10 mouse cellular contexts compared by ENCODE assay signal in genomic region chr7:116442226-116442625, GRCm38 (mm10). TPM values are rescaled to one million over a fixed set of nuclear protein-coding genes. Genes with fewer than 3 reads are reported as not detected.
DNase-seq lines count a peak whose midpoint lies in the region; ATAC-seq lines count a peak whose summit lies in the region.
"Had no signal": no experiment of that assay in that cellular context is flagged by ENCODE, and none has a peak within 500 bp of the region (broad histone marks: within the 10 kb centered on the region; RNA-seq: fewer than 3 reads in every experiment).

No protein-coding gene starts in this region.

- WGBS in heart, embryonic 15.5 days: 4% methylated on average over 7 of the region's 7 CpGs
- WGBS in forebrain, embryonic 15.5 days: 0% methylated on average over 7 of the region's 7 CpGs
- 12% methylated on average over 7 of the region's 7 CpGs for WGBS in limb, embryonic 10.5 days
- 4% methylated on average over 7 of the region's 7 CpGs for WGBS in neural tube, embryonic 14.5 days

- H3K27ac ChIP-seq in heart, embryonic 15.5 days: peak overlapping the region; percentile 93
- no peak overlapping the region for H3K27ac ChIP-seq in forebrain, embryonic 15.5 days (replicated peaks)
- peak overlapping the region; percentile 97 for H3K27ac ChIP-seq in limb, embryonic 10.5 days
- no peak overlapping the region for H3K27ac ChIP-seq in neural tube, embryonic 14.5 days (ENCODE audit: low read depth, low read length)

- H3K4me2 ChIP-seq in heart, embryonic 15.5 days: peak overlapping the region; percentile 97
- peak overlapping the region; percentile 93 for H3K4me2 ChIP-seq in forebrain, embryonic 15.5 days (replicated peaks)
- peak overlapping the region; percentile 87 for H3K4me2 ChIP-seq in neural tube, embryonic 14.5 days (ENCODE audit: low read depth, low read length)

- DNase-seq in heart, postnatal 25 days (ENCODE audit: low spot score): no peak
- DNase-seq in limb, embryonic 10.5 days (ENCODE audit: low spot score): peak; percentile 32
- no peak for DNase-seq in natural killer cell, adult 2 months (ENCODE audit: low spot score in 2 of 2)
- no peak for DNase-seq in left cerebral cortex, adult 9 months (ENCODE audit: low spot score in 2 of 2)
- DNase-seq in left cerebral cortex, postnatal 10 days (ENCODE audit: extremely low spot score in 1 of 2, low spot score in 2 of 2): no peak
- DNase-seq: gastrocnemius, postnatal 36 days had no signal

- no peaks in the 10 kb centered on the region for H3K27me3 ChIP-seq in heart, embryonic 15.5 days
- H3K27me3 ChIP-seq in forebrain, embryonic 15.5 days: no peaks in the 10 kb centered on the region
- H3K27me3 ChIP-seq in limb, embryonic 10.5 days (ENCODE audit: low read depth, poor library complexity, severe bottlenecking): no peaks in the 10 kb centered on the region
- H3K27me3 ChIP-seq in neural tube, embryonic 14.5 days (ENCODE audit: control insufficient read depth, insufficient read depth, low read length): no peaks in the 10 kb centered on the region
- H3K27me3 ChIP-seq: Patski had no signal

- H3K9ac ChIP-seq in heart, embryonic 15.5 days: peak overlapping the region; percentile 94
- H3K9ac ChIP-seq in forebrain, embryonic 15.5 days (replicated peaks): peak overlapping the region; percentile 87
- H3K9ac ChIP-seq in neural tube, embryonic 14.5 days (replicated peaks; ENCODE audit: low read depth, low read length): peak overlapping the region; percentile 91

- H3K4me3 ChIP-seq in heart, embryonic 15.5 days: peak overlapping the region; percentile 97
- peak overlapping the region; percentile 85 for H3K4me3 ChIP-seq in forebrain, embryonic 15.5 days
- peak overlapping the region; percentile 93 for H3K4me3 ChIP-seq in limb, embryonic 10.5 days
- H3K4me3 ChIP-seq in neural tube, embryonic 14.5 days (ENCODE audit: low read depth, low read length): peak overlapping the region; percentile 96

- no peak for ATAC-seq in heart, embryonic 15.5 days (replicated peaks; ENCODE audit: insufficient number of reproducible peaks, insufficient read depth, low FRiP score, low read depth)
- no peak for ATAC-seq in forebrain, embryonic 15.5 days (replicated peaks)
- ATAC-seq in neural tube, embryonic 14.5 days (ENCODE audit: low read depth): no peak

- H3K36me3 ChIP-seq in heart, embryonic 15.5 days: peaks cover 3% of the 10 kb centered on the region; the same call in 1 of the 2 replicates
- H3K36me3 ChIP-seq in forebrain, embryonic 15.5 days: no peaks in the 10 kb centered on the region
- H3K36me3 ChIP-seq in limb, embryonic 10.5 days: peaks cover 14% of the 10 kb centered on the region
- no peaks in the 10 kb centered on the region for H3K36me3 ChIP-seq in neural tube, embryonic 14.5 days (ENCODE audit: control insufficient read depth, insufficient read depth, low read length)

- intact Hi-C loops in heart, postnatal 25 days (cut with DNase I): loop anchor here (5.0 kb wide), 1 partner anchor 110 kb away; the partner anchor contains the start of gene Rps13
- intact Hi-C loops in left cerebral cortex, postnatal 10 days (cut with DNase I): no loop called here

- H3K9me3 ChIP-seq in heart, embryonic 15.5 days (replicated peaks): no peaks in the 10 kb centered on the region
- no peaks in the 10 kb centered on the region for H3K9me3 ChIP-seq in forebrain, embryonic 15.5 days
- H3K9me3 ChIP-seq in limb, embryonic 10.5 days (replicated peaks): no peaks in the 10 kb centered on the region
- no peaks in the 10 kb centered on the region for H3K9me3 ChIP-seq in neural tube, embryonic 14.5 days (ENCODE audit: control insufficient read depth, low read length)

- H3K4me1 ChIP-seq in heart, embryonic 15.5 days (replicated peaks): peaks cover 26% of the 10 kb centered on the region
- H3K4me1 ChIP-seq in forebrain, embryonic 15.5 days: peaks cover 23% of the 10 kb centered on the region
- H3K4me1 ChIP-seq in limb, embryonic 10.5 days: peaks cover 32% of the 10 kb centered on the region
- peaks cover 16% of the 10 kb centered on the region for H3K4me1 ChIP-seq in neural tube, embryonic 14.5 days (ENCODE audit: control insufficient read depth, insufficient read depth, low read length)

RNA-seq across cellular contexts. Expression of gene Pik3c2a, which starts 1.0 kb away (rescaled TPM):
- 14.7 and 16.7 TPM in 2 replicates for polyA plus RNA-seq in heart, embryonic 15.5 days (2015; fragmentation: Nextera tagmentation; extraction: Ambion mirVana)
- total RNA-seq in heart, postnatal 25 days (2021): 10 to 100 TPM; 15.6 to 18.5 TPM
- 17.2 and 18.2 TPM in 2 replicates for polyA plus RNA-seq in forebrain, embryonic 15.5 days (2015; fragmentation: Nextera tagmentation; extraction: Ambion mirVana)
- polyA plus RNA-seq in limb, embryonic 10.5 days (2016; fragmentation: Nextera tagmentation; extraction: Ambion mirVana): 28.8 and 34.5 TPM in 2 replicates
- 20.5 and 22.4 TPM in 2 replicates for polyA plus RNA-seq in neural tube, embryonic 14.5 days (2014; fragmentation: Nextera tagmentation; extraction: Ambion mirVana)
- 10 to 100 TPM; 21.0 to 23.0 TPM for total RNA-seq in left cerebral cortex, postnatal 10 days (2021)

Comparison
In these comparisons a context has a peak if more than half of its experiments do, and no peak if none do; other contexts are left out.
1. H3K27ac ChIP-seq: peak in heart, embryonic 15.5 days (single experiment) and limb, embryonic 10.5 days (single experiment); none in forebrain, embryonic 15.5 days (single experiment) and neural tube, embryonic 14.5 days (single experiment).
2. Peak in every context shown above with its lines, with median percentiles within 50 percentile points of each other: H3K4me2 ChIP-seq, H3K4me3 ChIP-seq and H3K9ac ChIP-seq.